Mouse (Mus musculus): ENCODE measurements around the gene Kcng3. TPM values are rescaled to one million over a fixed set of nuclear protein-coding genes. Genes with fewer than 3 reads are reported as not detected.

The Kcng3 gene
- polyA plus RNA-seq, 1 experiment from 2014 or later = 0.06 TPM

- WGBS = 62% methylated on average over 7 of the region's 7 CpGs
- no peak overlapping the region for H3K9ac ChIP-seq
- no peak overlapping the region for H3K4me3 ChIP-seq (replicated peaks)
- peak; percentile 82 for ATAC-seq (ENCODE audit: insufficient read depth, low FRiP score, low read depth)
- no peaks in the 10 kb centered on the region for H3K4me1 ChIP-seq
- no peaks in the 10 kb centered on the region for H3K27me3 ChIP-seq (replicated peaks)
- no peaks in the 10 kb centered on the region for H3K36me3 ChIP-seq
- no peak overlapping the region for H3K4me2 ChIP-seq
- no peaks in the 10 kb centered on the region for H3K9me3 ChIP-seq
- H3K27ac ChIP-seq = no peak overlapping the region
Observed at GRCm38 (mm10) chr17:83650932-83651682, 19.4 kb upstream of the Kcng3 start.

DNA sequence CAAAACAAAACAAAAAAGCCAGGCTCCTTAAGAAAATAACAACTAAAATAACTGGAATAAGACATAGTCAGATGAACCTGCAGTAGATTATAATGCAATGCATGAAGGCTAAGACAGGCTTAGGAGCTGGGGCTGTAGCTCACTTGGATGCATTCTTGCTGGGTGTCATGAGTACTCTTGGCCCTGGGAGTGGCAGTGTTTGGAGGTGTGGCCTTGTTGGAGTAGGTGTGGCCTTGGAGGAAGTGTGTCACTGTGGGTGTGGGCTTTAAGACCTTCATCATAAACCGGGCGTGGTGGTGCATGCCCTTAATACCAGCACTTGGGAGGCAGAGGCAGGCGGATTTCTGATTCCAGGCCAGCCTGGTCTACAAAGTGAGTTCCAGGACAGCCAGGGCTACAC, 18.3 kb upstream of the Kcng3 start:
- ATAC-seq (ENCODE audit: insufficient read depth, low FRiP score, low read depth) = peak; percentile 63; the same call in 1 of the 2 replicates
- 97% methylated on average over 3 of the region's 3 CpGs for WGBS
- Histone ChIP-seq H3K36me3 (no peaks in the 10 kb centered on the region), H3K4me2 (no peak overlapping the region), H3K9ac (no peak overlapping the region), H3K4me1 (no peaks in the 10 kb centered on the region), H3K4me3 (replicated peaks) (no peak overlapping the region), H3K27me3 (replicated peaks) (no peaks in the 10 kb centered on the region), H3K27ac (no peak overlapping the region), H3K9me3 (no peaks in the 10 kb centered on the region)

DNA sequence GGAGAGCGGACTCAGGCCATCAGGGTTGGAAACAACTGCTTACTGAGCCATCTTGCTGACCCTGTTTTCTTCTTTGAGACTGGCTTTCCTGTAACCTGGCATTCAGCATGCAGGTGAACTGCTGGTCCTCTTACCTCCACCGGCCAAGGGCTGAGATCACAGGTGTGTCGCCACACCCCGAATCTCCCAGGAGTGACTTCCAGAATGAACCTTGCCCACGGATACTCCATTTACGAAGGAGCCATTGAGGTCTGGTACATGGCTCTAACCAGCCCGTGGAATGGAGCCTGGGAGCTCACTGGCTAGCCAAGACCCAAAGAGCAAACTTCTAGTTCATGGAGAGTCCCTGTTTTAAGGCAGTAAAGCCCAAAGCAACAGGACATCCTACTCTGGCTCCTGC, 15.7 kb upstream of the Kcng3 start:
- Histone ChIP-seq H3K4me2 (no peak overlapping the region), H3K27me3 (replicated peaks) (no peaks in the 10 kb centered on the region), H3K36me3 (no peaks in the 10 kb centered on the region), H3K4me3 (replicated peaks) (no peak overlapping the region), H3K9me3 (no peaks in the 10 kb centered on the region), H3K4me1 (no peaks in the 10 kb centered on the region), H3K27ac (no peak overlapping the region), H3K9ac (no peak overlapping the region)
- WGBS = 92% methylated on average over 7 of the region's 7 CpGs
- no peak for ATAC-seq (ENCODE audit: insufficient read depth, low FRiP score, low read depth)

DNA sequence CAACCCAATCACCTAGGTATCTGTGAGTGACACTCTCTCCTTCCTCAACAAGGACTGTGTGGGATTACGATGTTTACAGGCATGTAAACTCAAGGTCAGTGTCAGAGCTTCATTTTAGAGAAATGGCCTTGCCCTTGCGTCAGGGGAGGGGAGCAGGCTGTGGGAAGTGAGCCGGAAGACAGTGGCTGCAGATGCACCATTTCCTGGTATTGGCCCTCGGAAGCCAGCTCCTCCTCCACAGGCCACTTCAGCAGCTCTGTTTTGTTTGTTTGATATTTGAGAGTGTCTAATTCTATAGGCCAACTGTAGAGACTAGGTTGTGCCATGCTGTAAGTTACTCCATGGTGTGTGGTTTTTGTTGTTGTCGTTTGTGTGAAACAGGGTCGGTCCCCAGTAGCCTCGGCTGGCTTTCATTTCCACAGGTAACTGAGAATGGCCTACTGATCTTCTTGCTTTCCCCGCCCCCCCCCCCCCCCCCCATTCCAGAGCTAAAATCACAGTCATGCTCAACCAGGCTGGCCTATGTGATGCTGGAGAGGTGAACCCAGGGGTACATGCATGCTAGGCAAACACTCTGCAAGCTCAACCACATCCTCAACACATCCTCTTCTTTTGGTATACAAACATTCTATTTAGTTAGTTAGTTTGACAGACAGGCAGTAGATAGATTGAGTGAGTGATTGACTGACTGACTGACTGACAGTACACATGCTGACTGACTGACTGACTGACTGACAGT, 14.9 kb upstream of the Kcng3 start:
- Histone ChIP-seq H3K4me3 (replicated peaks) (no peak overlapping the region), H3K27ac (no peak overlapping the region), H3K4me1 (no peaks in the 10 kb centered on the region), H3K27me3 (replicated peaks) (no peaks in the 10 kb centered on the region), H3K36me3 (no peaks in the 10 kb centered on the region), H3K4me2 (no peak overlapping the region), H3K9ac (no peak overlapping the region), H3K9me3 (no peaks in the 10 kb centered on the region)
- ATAC-seq (ENCODE audit: insufficient read depth, low FRiP score, low read depth) = no peak
- WGBS = 64% methylated on average over 8 of the region's 8 CpGs

- H3K27me3 ChIP-seq (replicated peaks) = no peaks in the 10 kb centered on the region
- no peaks in the 10 kb centered on the region for H3K9me3 ChIP-seq
- H3K36me3 ChIP-seq = no peaks in the 10 kb centered on the region
- no peak overlapping the region for H3K4me2 ChIP-seq
- H3K4me3 ChIP-seq (replicated peaks) = no peak overlapping the region
- no peaks in the 10 kb centered on the region for H3K4me1 ChIP-seq
- H3K9ac ChIP-seq = no peak overlapping the region
- ATAC-seq (ENCODE audit: insufficient read depth, low FRiP score, low read depth) = peak; percentile 82; the same call in 1 of the 2 replicates
- 60% methylated on average over 9 of the region's 9 CpGs for WGBS
- no peak overlapping the region for H3K27ac ChIP-seq
Observed at GRCm38 (mm10) chr17:83645226-83645808, 13.6 kb upstream of the Kcng3 start.

- WGBS = 74% methylated on average over 2 of the region's 2 CpGs
- Histone ChIP-seq H3K27me3 (replicated peaks) (peaks cover 8% of the 10 kb centered on the region), H3K27ac (no peak overlapping the region), H3K9me3 (no peaks in the 10 kb centered on the region), H3K4me1 (peaks cover 8% of the 10 kb centered on the region), H3K4me3 (replicated peaks) (no peak overlapping the region), H3K4me2 (no peak overlapping the region), H3K9ac (no peak overlapping the region), H3K36me3 (no peaks in the 10 kb centered on the region)
- no peak for ATAC-seq (ENCODE audit: insufficient read depth, low FRiP score, low read depth)
Observed at GRCm38 (mm10) chr17:83637393-83637792, 5.7 kb upstream of the Kcng3 start.

DNA sequence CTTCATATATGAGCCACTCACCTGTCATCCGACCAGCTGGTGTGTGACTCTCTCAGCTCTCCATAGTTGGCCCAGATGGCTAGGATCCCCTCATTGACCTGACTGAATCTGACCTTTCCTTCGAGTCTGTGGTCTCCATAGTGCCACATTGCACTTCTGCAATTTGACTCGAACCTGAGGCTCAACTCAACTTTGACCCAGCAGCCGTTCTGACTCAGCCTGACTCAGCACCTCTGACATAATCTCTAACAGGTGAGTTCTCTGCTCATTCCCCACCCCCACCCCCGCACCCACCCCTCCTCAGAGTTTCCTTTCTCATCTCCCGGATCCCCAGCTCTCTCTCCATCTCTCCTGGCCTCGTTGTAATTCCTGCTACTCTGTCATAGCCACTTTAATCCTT, 4.7 kb upstream of the Kcng3 start:
- Histone ChIP-seq H3K27ac (no peak overlapping the region), H3K9ac (no peak overlapping the region), H3K4me3 (replicated peaks) (no peak overlapping the region), H3K36me3 (no peaks in the 10 kb centered on the region), H3K4me2 (no peak overlapping the region), H3K4me1 (peaks cover 18% of the 10 kb centered on the region), H3K27me3 (replicated peaks) (peaks cover 17% of the 10 kb centered on the region), H3K9me3 (no peaks in the 10 kb centered on the region)
- 72% methylated on average over 7 of the region's 7 CpGs for WGBS
- ATAC-seq (ENCODE audit: insufficient read depth, low FRiP score, low read depth) = no peak

- Histone ChIP-seq H3K9ac (0 out of 2 replicates have a peak overlapping the region, but pooled peaks have one; percentile 22), H3K4me2 (peak overlapping the region; percentile 95), H3K9me3 (no peaks in the 10 kb centered on the region), H3K27ac (no peak overlapping the region), H3K4me3 (replicated peaks) (peak overlapping the region; percentile 58), H3K4me1 (peaks cover 27% of the 10 kb centered on the region), H3K27me3 (replicated peaks) (peaks cover 52% of the 10 kb centered on the region), H3K36me3 (no peaks in the 10 kb centered on the region)
- WGBS = 2% methylated on average over 24 of the region's 24 CpGs
- no peak for ATAC-seq (ENCODE audit: insufficient read depth, low FRiP score, low read depth)
Observed at GRCm38 (mm10) chr17:83632653-83633570, 1.2 kb upstream of the Kcng3 start.

GRCm38 (mm10) chr17:83630787-83631678, 662 bp downstream of the Kcng3 start:
- H3K4me3 ChIP-seq (replicated peaks) = peak overlapping the region; percentile 58
- H3K27ac ChIP-seq = no peak overlapping the region
- H3K4me2 ChIP-seq = peak overlapping the region; percentile 95
- H3K27me3 ChIP-seq (replicated peaks) = peaks cover 61% of the 10 kb centered on the region
- no peaks in the 10 kb centered on the region for H3K9me3 ChIP-seq
- H3K9ac ChIP-seq = peak overlapping the region; percentile 22; the same call in 1 of the 2 replicates
- H3K36me3 ChIP-seq = no peaks in the 10 kb centered on the region
- under 1% methylated on average over 108 of the region's 109 CpGs for WGBS
- H3K4me1 ChIP-seq = peaks cover 27% of the 10 kb centered on the region
- ATAC-seq (ENCODE audit: insufficient read depth, low FRiP score, low read depth) = peak; percentile 65

- no peak for ATAC-seq (ENCODE audit: insufficient read depth, low FRiP score, low read depth)
- H3K9ac ChIP-seq = no peak overlapping the region
Observed at GRCm38 (mm10) chr17:83613907-83614306, 17.8 kb downstream of the Kcng3 start.

More at GRCm38 (mm10) chr17:83613907-83614306, 17.8 kb downstream of the Kcng3 start:
- Histone ChIP-seq H3K9me3 (no peaks in the 10 kb centered on the region), H3K27me3 (replicated peaks) (no peaks in the 10 kb centered on the region), H3K27ac (no peak overlapping the region), H3K4me3 (replicated peaks) (no peak overlapping the region), H3K4me2 (peak overlapping the region; percentile 6; the same call in 1 of the 2 replicates), H3K36me3 (no peaks in the 10 kb centered on the region), H3K4me1 (no peaks in the 10 kb centered on the region)
- WGBS = 32% methylated on average over 11 of the region's 11 CpGs
